Mouse (Mus musculus): ENCODE measurements at regions not wholly inside any gene's neighbourhood (a gene's known extent, or its start where the extent isn't known, plus 50 kb on each side); places are given as distances from the start of the nearest gene placed in this dataset.

GRCm38 (mm10) chr7:61939971-61940705 lies 406.2 kb upstream of the Ndn start:
- Histone ChIP-seq H3K4me1 (ENCODE audit: control insufficient read depth, insufficient read depth, low read depth, low read length) (no peaks in the 10 kb centered on the region; the same call in 1 of the 2 replicates), H3K36me3 (ENCODE audit: control insufficient read depth, insufficient read depth, low read length) (no peaks in the 10 kb centered on the region), H3K27me3 (replicated peaks; ENCODE audit: control insufficient read depth, insufficient read depth, low read length) (no peaks in the 10 kb centered on the region), H3K9ac (ENCODE audit: low read depth, low read length) (no peak overlapping the region; the same call in 1 of the 2 replicates), H3K27ac (ENCODE audit: low read depth, low read length) (peak overlapping the region; percentile 81), H3K4me3 (ENCODE audit: low read length) (0 out of 2 replicates have a peak overlapping the region, but pooled peaks have one; percentile 1), H3K9me3 (ENCODE audit: control insufficient read depth, low read length) (peaks cover 3% of the 10 kb centered on the region), H3K4me2 (ENCODE audit: low read length) (peak overlapping the region; percentile 34)
- 35% methylated on average over 6 of the region's 6 CpGs for WGBS
- peak; percentile 97 for ATAC-seq

DNA sequence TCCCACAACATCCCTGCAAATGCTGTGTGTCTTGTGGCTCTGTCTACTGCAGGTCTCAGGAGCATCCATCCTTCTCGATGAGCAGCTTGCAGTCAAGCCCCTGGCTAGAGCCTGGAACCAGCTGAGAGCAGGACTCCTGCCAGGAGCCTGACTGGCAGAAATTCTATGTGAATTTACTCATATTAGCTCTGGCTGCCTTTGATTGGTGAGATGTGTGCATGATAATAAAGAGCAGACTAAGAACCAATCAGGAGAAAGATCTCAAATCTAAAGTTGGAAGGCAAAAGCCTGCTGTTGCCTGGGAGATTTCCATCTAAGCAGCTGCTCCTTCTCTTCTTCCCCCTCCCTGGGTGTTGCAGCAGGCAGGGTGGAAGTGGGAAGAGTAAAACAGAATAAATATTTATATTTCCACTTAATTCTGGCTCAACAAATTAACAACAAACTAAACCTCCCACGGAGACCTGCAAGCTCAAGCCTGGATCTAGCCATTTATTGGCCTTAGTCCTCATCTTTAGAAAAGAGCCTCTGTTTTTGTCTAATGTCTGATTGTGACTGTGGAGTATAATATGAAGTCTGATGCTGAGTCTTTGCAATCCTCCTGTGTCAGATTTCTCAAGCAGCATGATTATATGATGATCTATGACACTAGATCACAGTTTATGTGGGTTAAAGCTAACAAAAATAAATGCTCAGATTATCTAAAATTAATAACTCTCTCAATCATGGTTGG lies 364.0 kb upstream of the Ndn start:
- H3K27me3 ChIP-seq (replicated peaks; ENCODE audit: control insufficient read depth, insufficient read depth, low read length) = no peaks in the 10 kb centered on the region
- H3K36me3 ChIP-seq (ENCODE audit: control insufficient read depth, insufficient read depth, low read length) = no peaks in the 10 kb centered on the region
- H3K27ac ChIP-seq (ENCODE audit: low read depth, low read length) = peak overlapping the region; percentile 25; the same call in 1 of the 2 replicates
- peak; percentile 96 for ATAC-seq
- no peaks in the 10 kb centered on the region for H3K9me3 ChIP-seq (ENCODE audit: control insufficient read depth, low read length)
- WGBS = 21% methylated on average over 2 of the region's 2 CpGs
- peak overlapping the region; percentile 18; the same call in 1 of the 2 replicates for H3K4me2 ChIP-seq (ENCODE audit: low read length)
- no peaks in the 10 kb centered on the region for H3K4me1 ChIP-seq (ENCODE audit: control insufficient read depth, insufficient read depth, low read depth, low read length)
- H3K9ac ChIP-seq (ENCODE audit: low read depth, low read length) = no peak overlapping the region
- peak overlapping the region; percentile 13; the same call in 1 of the 2 replicates for H3K4me3 ChIP-seq (ENCODE audit: low read length)

DNA sequence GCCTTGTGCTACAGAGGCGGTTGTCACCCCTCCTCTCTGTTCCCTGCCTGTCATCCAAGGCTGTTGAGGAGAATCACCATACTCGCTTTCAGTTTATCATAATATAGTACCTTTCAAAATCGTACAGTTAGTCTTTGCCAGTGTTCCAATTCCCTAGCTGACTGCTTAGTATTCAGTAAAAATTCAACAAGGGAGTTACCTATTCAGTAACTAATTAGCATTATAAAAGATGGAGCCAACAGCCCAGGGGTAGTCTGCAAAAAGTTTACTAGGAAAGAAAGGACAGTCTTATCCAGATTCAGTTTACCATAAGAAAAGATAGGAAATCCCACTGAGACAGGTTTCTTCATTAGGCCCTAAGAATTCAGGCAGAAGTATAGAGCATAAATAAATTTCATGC lies 319.7 kb upstream of the Ndn start:
- Histone ChIP-seq H3K36me3 (ENCODE audit: control insufficient read depth, insufficient read depth, low read length) (no peaks in the 10 kb centered on the region), H3K9ac (ENCODE audit: low read depth, low read length) (no peak overlapping the region), H3K9me3 (ENCODE audit: control insufficient read depth, low read length) (no peaks in the 10 kb centered on the region), H3K4me2 (ENCODE audit: low read length) (no peak overlapping the region), H3K27me3 (replicated peaks; ENCODE audit: control insufficient read depth, insufficient read depth, low read length) (no peaks in the 10 kb centered on the region), H3K4me1 (ENCODE audit: control insufficient read depth, insufficient read depth, low read depth, low read length) (no peaks in the 10 kb centered on the region), H3K4me3 (ENCODE audit: low read length) (no peak overlapping the region), H3K27ac (ENCODE audit: low read depth, low read length) (no peak overlapping the region)
- no peak for ATAC-seq
- 56% methylated on average over 3 of the region's 3 CpGs for WGBS

GRCm38 (mm10) chr7:62045743-62046451 lies 300.5 kb upstream of the Ndn start:
- Histone ChIP-seq H3K27ac (ENCODE audit: low read depth, low read length) (peak overlapping the region; percentile 67), H3K9ac (ENCODE audit: low read depth, low read length) (no peak overlapping the region), H3K4me2 (ENCODE audit: low read length) (peak overlapping the region; percentile 12; the same call in 1 of the 2 replicates), H3K36me3 (ENCODE audit: control insufficient read depth, insufficient read depth, low read length) (no peaks in the 10 kb centered on the region), H3K4me3 (ENCODE audit: low read length) (no peak overlapping the region), H3K27me3 (replicated peaks; ENCODE audit: control insufficient read depth, insufficient read depth, low read length) (no peaks in the 10 kb centered on the region), H3K4me1 (ENCODE audit: control insufficient read depth, insufficient read depth, low read depth, low read length) (no peaks in the 10 kb centered on the region), H3K9me3 (ENCODE audit: control insufficient read depth, low read length) (no peaks in the 10 kb centered on the region)
- peak; percentile 96 for ATAC-seq
- 43% methylated on average over 3 of the region's 3 CpGs for WGBS

DNA sequence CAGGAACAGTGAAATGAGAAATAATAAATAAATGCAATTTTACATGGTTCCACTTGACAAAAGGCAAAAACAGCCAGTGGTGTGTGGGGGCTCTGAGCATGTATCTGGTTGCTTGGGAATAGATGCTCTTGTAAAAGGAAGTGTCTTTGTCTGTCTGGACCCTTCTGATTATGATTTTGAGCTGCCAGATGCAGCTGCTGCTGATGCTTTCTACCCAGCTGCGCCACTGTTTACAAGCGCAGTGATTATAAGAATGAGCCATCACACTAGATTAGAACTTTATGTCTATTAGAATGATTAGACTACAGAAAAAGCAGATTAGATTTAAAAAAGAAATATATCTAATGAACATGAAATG lies 299.9 kb upstream of the Ndn start:
- Histone ChIP-seq H3K9me3 (ENCODE audit: control insufficient read depth, low read length) (no peaks in the 10 kb centered on the region), H3K4me2 (ENCODE audit: low read length) (peak overlapping the region; percentile 12; the same call in 1 of the 2 replicates), H3K27me3 (replicated peaks; ENCODE audit: control insufficient read depth, insufficient read depth, low read length) (no peaks in the 10 kb centered on the region), H3K4me3 (ENCODE audit: low read length) (no peak overlapping the region), H3K36me3 (ENCODE audit: control insufficient read depth, insufficient read depth, low read length) (no peaks in the 10 kb centered on the region), H3K4me1 (ENCODE audit: control insufficient read depth, insufficient read depth, low read depth, low read length) (no peaks in the 10 kb centered on the region), H3K9ac (ENCODE audit: low read depth, low read length) (no peak overlapping the region), H3K27ac (ENCODE audit: low read depth, low read length) (peak overlapping the region; percentile 67)
- peak; percentile 84; the same call in 1 of the 2 replicates for ATAC-seq
- 47% methylated on average over 2 of the region's 2 CpGs for WGBS

- Histone ChIP-seq H3K9ac (ENCODE audit: low read depth, low read length) (no peak overlapping the region), H3K27ac (ENCODE audit: low read depth, low read length) (no peak overlapping the region), H3K4me2 (ENCODE audit: low read length) (no peak overlapping the region), H3K4me1 (ENCODE audit: control insufficient read depth, insufficient read depth, low read depth, low read length) (no peaks in the 10 kb centered on the region), H3K27me3 (replicated peaks; ENCODE audit: control insufficient read depth, insufficient read depth, low read length) (no peaks in the 10 kb centered on the region), H3K9me3 (ENCODE audit: control insufficient read depth, low read length) (no peaks in the 10 kb centered on the region), H3K36me3 (ENCODE audit: control insufficient read depth, insufficient read depth, low read length) (no peaks in the 10 kb centered on the region), H3K4me3 (ENCODE audit: low read length) (no peak overlapping the region)
- ATAC-seq = peak; percentile 89
- 55% methylated on average over 1 of the region's 1 CpGs for WGBS
Measured at GRCm38 (mm10) chr7:62078607-62079006, 267.8 kb upstream of the Ndn start.

GRCm38 (mm10) chr7:62085120-62085849 lies 261.1 kb upstream of the Ndn start:
- no peaks in the 10 kb centered on the region for H3K4me1 ChIP-seq (ENCODE audit: control insufficient read depth, insufficient read depth, low read depth, low read length)
- H3K27me3 ChIP-seq (replicated peaks; ENCODE audit: control insufficient read depth, insufficient read depth, low read length) = no peaks in the 10 kb centered on the region
- ATAC-seq = peak; percentile 96
- H3K9me3 ChIP-seq (ENCODE audit: control insufficient read depth, low read length) = no peaks in the 10 kb centered on the region
- H3K9ac ChIP-seq (ENCODE audit: low read depth, low read length) = no peak overlapping the region
- no peaks in the 10 kb centered on the region for H3K36me3 ChIP-seq (ENCODE audit: control insufficient read depth, insufficient read depth, low read length)
- no peak overlapping the region for H3K4me2 ChIP-seq (ENCODE audit: low read length)
- H3K4me3 ChIP-seq (ENCODE audit: low read length) = no peak overlapping the region
- H3K27ac ChIP-seq (ENCODE audit: low read depth, low read length) = peak overlapping the region; percentile 39; the same call in 1 of the 2 replicates
